Mouse (Mus musculus) MEL (cell line): ENCODE measurements around the gene Pomt2. TPM values are rescaled to one million over a fixed set of nuclear protein-coding genes. Genes with fewer than 3 reads are reported as not detected.
"Not testable (repeated sequence)": the region's sequence is repeated elsewhere in the genome, so short reads cannot be mapped to it uniquely, and the experiment has no call there.

Experiments used
- DNase-seq: peaks from one replicate; pipeline ENCODE4 v3.0.0; 2011; ENCODE audit warnings: low read depth, low spot score
- H3K27ac ChIP-seq: 2 replicates; pipeline ENCODE4 v1.5.1; 2012; ENCODE audit warnings: low read depth, mild to moderate bottlenecking, control low read depth, low read length, moderate library complexity; ENCODE audit not compliant: control insufficient read depth
- H3K27me3 ChIP-seq, 2 experiments: fragments of 150-350 bp in 1 of 2; sonication (generic) in 1 of 2; 2 replicates each; pipeline ENCODE4 v1.6.1; 2012; ENCODE audit warnings: low read length in 2 of 2, mild to moderate bottlenecking in 2 of 2, improper control_type of control experiment in 1 of 2, moderate library complexity in 1 of 2; ENCODE audit not compliant: insufficient read depth in 2 of 2, control insufficient read depth in 1 of 2
- H3K36me3 ChIP-seq, 2 experiments: 2 replicates each; pipeline ENCODE4 v1.6.1; 2012 to 2014; ENCODE audit warnings: low read length in 2 of 2, improper control_type of control experiment in 1 of 2, inconsistent platforms in 1 of 2, mild to moderate bottlenecking in 1 of 2; ENCODE audit not compliant: insufficient read depth in 2 of 2, control insufficient read depth in 1 of 2
- H3K4me1 ChIP-seq, 2 experiments: fragments of 150-350 bp in 1 of 2; sonication (generic) in 1 of 2; 2 replicates each; pipeline ENCODE4 v1.6.1; 2012; ENCODE audit warnings: low read length in 2 of 2, improper control_type of control experiment in 1 of 2, mild to moderate bottlenecking in 1 of 2; ENCODE audit not compliant: insufficient read depth in 2 of 2, control insufficient read depth in 1 of 2
- H3K4me3 ChIP-seq, 2 experiments: fragments of 150-350 bp in 1 of 2; sonication (generic) in 1 of 2; 2 replicates each; pipeline ENCODE4 v1.5.1; 2012; ENCODE audit warnings: low read depth in 2 of 2, low read length in 2 of 2, mild to moderate bottlenecking in 2 of 2, moderate library complexity in 2 of 2, control low read depth in 1 of 2, improper control_type of control experiment in 1 of 2; ENCODE audit not compliant: control insufficient read depth in 1 of 2, insufficient read depth in 1 of 2
- H3K79me2 ChIP-seq: 2 replicates; pipeline ENCODE4 v1.6.1; 2012; ENCODE audit warnings: mild to moderate bottlenecking, low read length, moderate library complexity; ENCODE audit not compliant: control insufficient read depth, poor library complexity, insufficient read depth
- H3K9ac ChIP-seq: 2 replicates; pipeline ENCODE4 v1.6.1; 2012; ENCODE audit warnings: low read depth, mild to moderate bottlenecking, control low read depth, low read length, moderate library complexity; ENCODE audit not compliant: control insufficient read depth, poor library complexity, severe bottlenecking
- H3K9me3 ChIP-seq: fragments of 150-350 bp; sonication (generic); replicated peaks from 2 replicates; pipeline ENCODE4 v1.6.1; 2012; ENCODE audit warnings: mild to moderate bottlenecking, low read length, improper control_type of control experiment, moderate library complexity; ENCODE audit not compliant: insufficient read depth
- BHLHE40 ChIP-seq: IDR thresholded peaks from 2 replicates; pipeline ENCODE4 v1.6.1; 2012; ENCODE audit warnings: low read depth, mild to moderate bottlenecking, inconsistent platforms, low read length, improper control_type of control experiment, borderline replicate concordance
- CHD1 ChIP-seq: IDR thresholded peaks from 2 replicates; pipeline ENCODE4 v1.6.1; 2012; ENCODE audit warnings: low read depth, mild to moderate bottlenecking, inconsistent platforms, low read length, improper control_type of control experiment
- CHD2 ChIP-seq: IDR thresholded peaks from 2 replicates; pipeline ENCODE4 v1.6.1; 2011; ENCODE audit warnings: low read length, improper control_type of control experiment
- E2F4 ChIP-seq: IDR thresholded peaks from 2 replicates; pipeline ENCODE4 v1.6.1; 2011; ENCODE audit warnings: low read depth, low read length, improper control_type of control experiment, borderline replicate concordance
- ELF1 ChIP-seq: IDR thresholded peaks from 2 replicates; pipeline ENCODE4 v1.6.1; 2014; ENCODE audit warnings: low read depth, mild to moderate bottlenecking, inconsistent platforms, low read length, improper control_type of control experiment, moderate library complexity
- GATA1 ChIP-seq: IDR thresholded peaks from 2 replicates; pipeline ENCODE4 v1.6.1; 2011; ENCODE audit warnings: low read depth, low read length, improper control_type of control experiment
- HCFC1 ChIP-seq: IDR thresholded peaks from 2 replicates; pipeline ENCODE4 v1.6.1; 2012; ENCODE audit warnings: low read depth, mild to moderate bottlenecking, inconsistent platforms, low read length, improper control_type of control experiment, moderate library complexity
- MYB ChIP-seq: IDR thresholded peaks from 2 replicates; pipeline ENCODE4 v1.6.1; 2011; ENCODE audit warnings: mild to moderate bottlenecking, low read depth, low read length, improper control_type of control experiment
- NELFE ChIP-seq: IDR thresholded peaks from 2 replicates; pipeline ENCODE4 v1.6.1; 2011; ENCODE audit warnings: low read depth, low read length, improper control_type of control experiment
- POLR2AphosphoS2 ChIP-seq: IDR thresholded peaks from 2 replicates; pipeline ENCODE4 v1.6.1; 2011; ENCODE audit warnings: low read length, improper control_type of control experiment
- POLR2AphosphoS5 ChIP-seq: IDR thresholded peaks from 2 replicates; pipeline ENCODE4 v1.6.1; 2012; ENCODE audit warnings: low read depth, borderline replicate concordance, mild to moderate bottlenecking, inconsistent platforms, low read length, moderate library complexity, mixed read lengths
- RAD21 ChIP-seq: IDR thresholded peaks from 2 replicates; pipeline ENCODE4 v1.6.1; 2011; ENCODE audit warnings: mild to moderate bottlenecking, low read depth, low read length, improper control_type of control experiment
- SIN3A ChIP-seq: IDR thresholded peaks from 2 replicates; pipeline ENCODE4 v1.6.1; 2012; ENCODE audit warnings: low read length, improper control_type of control experiment, inconsistent platforms
- SMC3 ChIP-seq: IDR thresholded peaks from 2 replicates; pipeline ENCODE4 v1.6.1; 2011; ENCODE audit warnings: low read depth, low read length, improper control_type of control experiment
- TCF12 ChIP-seq: IDR thresholded peaks from 2 replicates; pipeline ENCODE4 v1.6.1; 2014; ENCODE audit warnings: low read depth, mild to moderate bottlenecking, inconsistent platforms, low read length, improper control_type of control experiment, moderate library complexity
- USF1 ChIP-seq: IDR thresholded peaks from 2 replicates; pipeline ENCODE4 v1.6.1; 2014; ENCODE audit warnings: low read depth, mild to moderate bottlenecking, inconsistent platforms, low read length, improper control_type of control experiment, moderate library complexity
- ZNF384 ChIP-seq: IDR thresholded peaks from 2 replicates; pipeline ENCODE4 v1.6.1; 2012; ENCODE audit warnings: low read depth, mild to moderate bottlenecking, inconsistent platforms, low read length, improper control_type of control experiment
- polyA plus RNA-seq, 2 experiments: library from polyadenylated mRNA; stranded (reverse) in 1 of 2; unstranded in 1 of 2; fragments of >175 nt in 1 of 2; fragments of >200 nt in 1 of 2; gene quantifications; 2 replicates each; pipeline versions ENCODE4 v1.2.1 to v1.2.4; 2012; ENCODE audit warnings: low replicate concordance in 2 of 2, low read depth in 1 of 2; ENCODE audit not compliant: insufficient read length in 2 of 2, insufficient read depth in 1 of 2, missing spikeins in 1 of 2
- total RNA-seq: library from RNA; depleted of rRNA; stranded (reverse); fragments of 300-350 nt; gene quantifications from 2 replicates; pipeline ENCODE4 v1.2.3, GENCODE M21; 2012

The Pomt2 gene
- total and polyA plus RNA-seq, 3 experiments, result 11.1 to 12.9 TPM; not detected in 1

DNA sequence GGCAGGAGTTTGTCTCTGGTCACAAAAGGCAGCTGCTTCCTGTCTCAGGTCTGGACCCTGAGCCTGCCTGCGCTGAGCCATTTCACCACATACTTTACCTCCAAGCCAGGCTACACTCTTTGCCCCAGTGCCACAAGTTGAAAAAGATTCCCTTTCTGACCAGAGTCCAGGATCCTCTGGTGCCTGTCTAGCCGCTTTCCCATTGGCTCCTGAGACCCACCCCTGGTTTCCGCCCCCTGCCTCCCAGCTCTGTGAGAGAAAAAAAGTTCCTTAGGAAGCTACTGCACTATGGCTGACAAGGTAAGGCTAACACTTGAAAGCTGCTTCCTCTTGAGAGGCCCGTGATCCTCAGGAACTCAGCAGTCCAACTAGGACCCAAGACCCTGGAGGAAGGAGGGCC, 9.6 kb upstream of the Pomt2 start:
- no peak for DNase-seq
- TF ChIP-seq E2F4, result no peak
- no peak overlapping the region for H3K4me3 ChIP-seq
- no peak overlapping the region for H3K27ac ChIP-seq
- no peak overlapping the region for H3K9ac ChIP-seq
- H3K27me3 ChIP-seq, result no peaks in the 10 kb centered on the region
- H3K4me1 ChIP-seq, result peaks cover 16 to 18% of the 10 kb centered on the region in 2 experiments
- peaks cover 0 to 21% of the 10 kb centered on the region in 2 experiments; a peak in 2 of 4 replicates for H3K36me3 ChIP-seq
- H3K9me3 ChIP-seq, result no peaks in the 10 kb centered on the region
- H3K79me2 ChIP-seq, result no peaks in the 10 kb centered on the region

DNA sequence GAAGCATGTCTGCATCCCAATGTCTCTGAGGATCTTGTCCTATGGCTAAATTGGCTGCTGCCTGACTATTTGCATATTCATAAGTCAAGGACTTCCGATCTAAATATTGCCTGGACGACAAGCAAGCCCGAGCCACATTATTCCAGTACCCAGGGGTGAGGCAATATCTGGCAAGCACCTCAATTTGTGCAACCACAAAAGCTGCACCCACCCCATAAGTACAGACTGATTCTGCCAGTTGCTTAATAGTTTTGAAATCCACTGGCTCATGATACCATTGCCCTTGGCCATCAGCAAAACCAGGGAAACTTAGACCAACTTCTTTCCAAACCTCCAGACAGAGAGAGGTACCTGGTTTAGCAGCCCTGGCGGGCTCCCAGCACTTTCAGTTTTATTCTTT, 6.7 kb upstream of the Pomt2 start:
- not testable (repeated sequence) for H3K27me3 ChIP-seq, H3K9ac ChIP-seq, H3K4me3 ChIP-seq, H3K4me1 ChIP-seq, H3K9me3 ChIP-seq, H3K36me3 ChIP-seq, DNase-seq, H3K79me2 ChIP-seq, H3K27ac ChIP-seq

DNA sequence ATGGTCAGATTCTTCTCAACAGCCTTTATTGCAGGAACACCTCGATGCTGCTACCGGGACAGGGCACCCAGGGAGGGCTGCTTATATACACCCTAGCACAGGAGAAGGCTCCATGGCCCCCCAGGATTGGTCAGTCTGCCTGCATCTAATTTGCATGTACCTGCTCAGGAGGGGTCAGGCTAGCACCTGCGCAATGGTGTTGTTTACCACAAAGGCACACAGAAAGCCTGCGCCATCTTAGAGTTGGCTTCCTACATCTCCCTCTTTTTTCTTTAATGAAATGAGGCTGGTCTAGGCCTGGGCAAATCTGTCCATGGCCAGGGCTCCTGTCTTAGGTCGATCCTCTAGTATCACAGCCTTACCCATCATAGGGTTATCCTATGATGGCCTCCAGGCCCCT, 1.7 kb upstream of the Pomt2 start:
- TF ChIP-seq MYB (no peak), POLR2AphosphoS5 (no peak), RAD21 (no peak), TCF12 (no peak), NELFE (no peak), SIN3A (no peak), SMC3 (no peak), GATA1 (no peak), ELF1 (no peak), POLR2AphosphoS2 (no peak), USF1 (no peak), HCFC1 (no peak), CHD2 (no peak), ZNF384 (no peak), BHLHE40 (no peak), CHD1 (no peak)
- H3K27ac ChIP-seq, result no peak overlapping the region
- no peak for DNase-seq
- peaks cover 4% of the 10 kb centered on the region for H3K79me2 ChIP-seq
- peaks cover 0 to 6% of the 10 kb centered on the region in 2 experiments; a peak in 1 of 4 replicates for H3K4me1 ChIP-seq
- H3K4me3 ChIP-seq, result no peak overlapping the region
- peaks cover 0 to 9% of the 10 kb centered on the region in 2 experiments; a peak in 2 of 4 replicates for H3K36me3 ChIP-seq
- H3K9ac ChIP-seq, result no peak overlapping the region
- H3K27me3 ChIP-seq, result no peaks in the 10 kb centered on the region
- H3K9me3 ChIP-seq, result no peaks in the 10 kb centered on the region
